Mouse (Mus musculus): ENCODE measurements around the gene Git2.

Git2 gene

DNA sequence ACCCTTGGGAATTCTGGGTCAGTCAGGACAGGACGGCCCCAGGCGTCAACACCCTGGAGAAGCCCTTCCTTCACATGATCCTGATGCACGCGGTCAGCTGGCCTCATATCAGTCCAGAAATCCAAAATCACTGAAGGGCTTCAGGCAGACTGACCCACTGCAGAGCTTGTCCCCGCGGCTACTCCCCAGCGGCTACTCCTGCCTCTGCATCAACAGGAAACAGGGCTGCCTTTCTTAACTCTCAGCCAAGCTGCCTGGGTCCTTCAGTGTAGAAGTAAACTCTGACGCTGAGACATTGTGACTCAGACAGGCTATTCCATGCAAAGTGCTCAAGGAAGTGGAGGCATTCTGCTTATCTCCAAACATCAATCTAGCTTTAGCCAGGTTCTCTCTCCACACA is 13.3 kb downstream of the Git2 start:
- DNase-seq, result no peak

DNA sequence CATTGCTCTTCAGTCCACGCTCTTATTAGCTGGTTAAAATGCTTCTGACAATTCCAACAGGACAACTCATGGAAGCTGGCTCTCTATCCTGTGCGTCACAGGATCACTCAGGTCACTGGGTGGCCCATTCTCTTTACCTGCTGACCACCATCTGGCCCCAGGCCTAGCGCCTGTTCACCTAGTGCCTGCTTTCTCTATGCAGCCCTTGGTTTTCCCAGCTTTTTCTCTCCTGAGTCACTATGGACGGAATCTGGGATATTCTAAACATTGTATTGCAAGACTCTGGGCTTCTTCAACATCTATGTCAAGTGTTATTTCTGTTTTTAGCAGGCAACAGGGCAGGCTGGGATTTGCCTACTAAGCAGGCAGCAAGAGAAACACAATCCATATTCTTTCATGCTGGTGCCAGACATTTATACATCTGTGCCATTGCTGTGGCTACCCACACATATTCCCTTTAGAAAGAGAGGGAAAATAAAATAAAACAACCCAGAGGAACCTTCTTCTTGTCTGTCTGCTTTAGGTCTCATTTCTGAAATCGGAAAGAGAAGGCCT is 15.7 kb downstream of the Git2 start:
- DNase-seq, result no peak

DNA sequence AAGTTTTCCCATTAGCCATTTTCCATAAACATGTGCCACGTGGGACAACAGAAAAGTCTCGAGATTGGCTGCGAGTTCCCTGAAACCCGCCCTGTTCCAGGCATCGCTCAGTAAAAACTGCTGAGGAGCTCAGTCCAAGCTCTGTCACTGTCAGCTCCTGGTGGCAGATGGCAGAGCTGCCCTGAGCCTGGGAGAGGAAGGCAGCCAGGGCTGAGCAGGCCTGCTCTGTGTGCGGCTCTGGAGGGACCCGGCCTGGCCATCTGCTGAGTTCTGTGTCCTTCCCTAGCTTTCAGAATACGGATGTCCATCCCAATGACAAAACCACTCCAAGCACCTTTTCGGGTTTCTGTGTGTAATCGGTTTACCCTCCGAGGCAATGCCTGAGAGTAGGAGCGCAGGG is 21.9 kb downstream of the Git2 start:
- peak; percentile 93 for DNase-seq

DNA sequence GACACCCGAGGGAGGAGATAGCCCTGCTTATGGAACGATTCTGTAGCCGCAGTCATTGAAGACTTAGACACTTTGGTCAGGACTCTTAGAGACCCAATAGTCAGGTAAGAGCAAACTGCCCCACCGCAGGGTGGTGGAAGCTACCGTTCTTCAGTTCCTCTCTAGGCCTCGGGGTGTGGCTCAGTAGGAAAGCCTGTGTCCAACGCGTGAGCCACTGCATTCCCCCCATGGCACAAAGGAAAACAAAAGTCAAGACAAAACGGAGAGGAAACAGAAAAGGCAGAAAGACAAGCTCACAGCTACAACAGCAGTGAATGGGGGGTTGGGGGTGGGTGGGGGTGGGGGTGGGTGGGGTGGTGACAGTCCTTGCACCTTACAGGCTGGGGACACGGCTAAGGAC is 22.9 kb downstream of the Git2 start:
- no peak for DNase-seq

DNA sequence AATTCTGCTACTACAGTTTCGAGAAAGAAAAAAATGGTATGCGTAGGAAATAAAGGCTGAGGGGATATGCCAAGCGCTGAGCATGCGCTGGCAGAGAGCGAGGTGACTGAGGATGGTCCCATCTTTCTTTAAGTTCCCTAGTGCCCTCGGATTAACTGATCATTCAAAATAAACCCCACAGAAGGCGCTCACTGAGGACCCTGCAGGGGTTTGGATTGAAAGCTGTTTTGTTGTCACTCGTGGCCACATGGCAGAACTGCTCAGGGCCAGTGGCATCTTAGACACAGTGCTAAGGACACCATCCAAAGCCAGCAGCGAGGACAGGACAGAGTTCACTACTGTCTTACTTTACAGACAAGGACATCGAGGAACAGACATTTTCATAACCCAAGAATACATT is 25.0 kb downstream of the Git2 start:
- no peak for DNase-seq

DNA sequence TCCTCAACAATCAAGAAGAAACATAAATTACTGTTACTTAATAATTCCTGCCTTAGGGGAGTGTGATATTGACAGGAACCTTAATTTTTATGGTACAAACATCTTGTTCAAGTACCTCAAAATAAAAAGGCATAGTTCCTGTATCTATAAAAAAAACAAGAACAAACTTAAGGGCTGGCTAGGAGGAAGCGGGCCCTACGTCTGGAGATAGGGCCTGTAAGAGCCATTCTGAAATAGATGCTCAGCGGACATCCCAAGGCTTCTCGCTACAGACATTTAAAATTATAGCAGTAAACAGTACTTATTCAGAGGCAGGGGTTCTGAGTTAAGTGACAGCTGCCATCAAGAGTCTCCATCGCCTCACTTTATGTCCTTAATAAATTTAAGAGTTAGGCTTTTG is 27.8 kb downstream of the Git2 start:
- no peak for DNase-seq

DNA sequence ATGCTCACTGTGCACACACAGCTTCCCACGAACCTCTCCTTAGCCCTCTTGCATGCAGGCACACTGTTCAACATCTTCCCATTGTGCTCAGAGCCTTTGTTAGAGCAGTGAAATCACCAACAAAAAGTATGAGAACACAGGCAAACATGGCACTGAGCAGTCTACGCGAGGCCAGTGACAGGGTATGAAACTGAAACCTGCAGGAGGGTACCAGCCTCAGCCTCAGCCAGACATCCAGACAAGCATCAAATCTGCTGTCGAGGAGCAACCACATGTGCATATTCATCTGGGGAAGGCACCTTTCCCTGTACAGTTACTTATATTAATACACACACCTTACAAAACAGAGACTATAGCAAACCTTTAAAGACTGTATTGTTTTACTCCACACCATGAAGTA is 28.4 kb downstream of the Git2 start:
- no peak for DNase-seq

DNA sequence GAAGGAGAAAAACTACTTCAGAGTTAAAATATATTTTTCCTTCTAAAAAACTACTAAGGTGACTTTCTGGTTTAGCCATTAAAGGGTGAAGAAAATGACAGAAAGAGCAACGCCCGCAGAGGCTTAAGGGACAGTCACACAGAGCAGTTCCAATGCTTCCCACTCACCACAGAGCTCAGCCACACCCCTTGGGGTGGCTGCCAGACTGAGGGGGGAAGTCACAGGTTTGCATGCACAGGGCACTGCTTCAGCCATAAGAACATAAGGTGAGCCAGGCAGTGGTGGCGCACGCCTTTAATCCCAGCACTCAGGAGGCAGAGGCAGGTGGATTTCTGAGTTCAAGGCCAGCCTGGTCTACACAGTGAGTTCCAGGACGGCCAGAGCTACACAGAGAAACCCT is 29.7 kb downstream of the Git2 start:
- no peak for DNase-seq

DNA sequence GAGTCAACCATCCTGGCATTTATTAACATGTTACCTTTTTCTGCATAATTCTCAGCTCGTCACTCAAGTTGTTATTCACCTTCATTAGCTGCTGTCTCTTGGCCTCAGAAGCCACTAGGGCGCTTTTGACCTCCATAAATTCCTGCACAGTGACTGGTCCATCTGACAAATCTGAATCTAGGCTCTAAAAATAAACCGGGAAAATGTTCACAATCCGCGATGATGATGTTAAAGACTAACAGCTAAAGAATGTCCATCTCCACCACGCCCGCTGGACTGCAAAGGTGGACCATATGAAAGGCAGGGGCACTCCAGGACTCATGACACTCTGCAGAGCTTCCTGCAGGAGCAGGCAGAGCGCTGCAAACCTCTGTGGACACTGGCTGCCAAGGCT is 31.6 kb downstream of the Git2 start:
- DNase-seq, result no peak

DNA sequence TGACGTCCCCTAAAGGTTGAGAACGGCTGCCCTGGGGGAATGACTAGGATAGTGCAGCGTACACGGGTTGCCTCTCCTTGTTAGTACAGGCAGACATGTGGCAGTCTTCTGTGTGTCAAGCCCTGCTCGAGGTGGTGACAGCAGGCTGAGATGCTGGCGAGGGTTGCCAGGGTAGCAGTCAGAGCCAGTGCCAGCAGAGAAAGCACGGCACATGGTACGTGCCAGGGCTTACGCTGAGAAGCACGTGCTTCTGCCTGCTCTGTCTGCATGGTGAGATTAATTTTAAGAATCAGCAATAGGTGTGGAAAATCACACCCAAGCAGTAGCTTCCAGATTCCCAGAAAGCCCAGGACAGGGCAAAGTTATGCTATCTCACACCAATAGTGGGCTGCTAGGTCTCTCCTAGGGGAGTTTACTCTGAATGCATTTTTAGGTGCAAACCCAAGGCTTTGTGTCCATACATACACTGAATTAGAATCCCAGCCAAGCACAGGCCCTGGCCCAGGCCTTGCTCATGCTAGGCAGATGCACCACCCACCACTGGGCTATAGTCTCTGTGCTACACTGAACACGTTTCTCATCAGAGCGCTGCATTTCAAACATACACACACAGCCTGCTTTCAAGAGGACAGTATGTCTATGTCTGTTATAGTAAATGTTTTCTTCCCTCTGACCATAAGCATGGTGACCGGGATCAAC is 32.2 kb downstream of the Git2 start:
- peak; percentile 66 for DNase-seq

DNA sequence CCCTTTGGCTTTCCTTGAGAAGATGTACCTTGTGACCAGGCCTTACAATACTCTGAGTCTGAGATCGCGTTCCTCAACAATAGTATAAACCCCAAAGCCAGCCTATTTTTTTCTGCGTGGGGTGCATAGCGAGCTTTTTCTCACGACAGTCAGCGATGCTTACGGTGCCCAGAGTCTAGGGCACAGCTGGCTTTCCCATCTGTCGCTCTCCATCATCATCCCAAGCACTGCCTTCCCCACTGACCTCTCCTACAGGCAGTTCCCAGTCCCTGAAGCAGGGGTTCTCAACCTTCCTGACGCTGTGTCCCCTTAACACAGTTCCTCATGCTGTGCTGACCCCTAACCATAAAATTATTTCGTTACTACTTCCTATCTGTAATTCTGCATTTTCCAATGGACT is 32.7 kb downstream of the Git2 start:
- DNase-seq, result no peak

DNA sequence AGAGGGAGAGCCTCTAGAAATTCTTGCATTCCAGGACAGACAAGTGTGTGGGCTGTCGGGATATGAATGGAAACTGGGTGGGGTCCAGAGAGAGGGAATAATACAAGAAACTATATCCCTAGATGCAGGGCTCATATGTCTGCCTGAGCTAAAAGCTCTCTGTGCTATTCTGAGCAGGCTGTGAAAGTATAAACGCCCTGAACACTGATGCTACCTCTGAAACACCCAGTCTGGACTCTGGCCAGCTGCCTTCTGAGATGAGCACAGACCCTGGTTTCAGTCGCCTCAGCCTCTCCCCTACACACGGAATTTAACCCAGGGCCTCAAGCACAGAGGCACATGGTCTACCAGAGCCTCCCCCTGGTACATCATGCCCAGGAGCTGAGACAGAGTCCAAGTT is 34.7 kb downstream of the Git2 start:
- DNase-seq, result no peak

DNA sequence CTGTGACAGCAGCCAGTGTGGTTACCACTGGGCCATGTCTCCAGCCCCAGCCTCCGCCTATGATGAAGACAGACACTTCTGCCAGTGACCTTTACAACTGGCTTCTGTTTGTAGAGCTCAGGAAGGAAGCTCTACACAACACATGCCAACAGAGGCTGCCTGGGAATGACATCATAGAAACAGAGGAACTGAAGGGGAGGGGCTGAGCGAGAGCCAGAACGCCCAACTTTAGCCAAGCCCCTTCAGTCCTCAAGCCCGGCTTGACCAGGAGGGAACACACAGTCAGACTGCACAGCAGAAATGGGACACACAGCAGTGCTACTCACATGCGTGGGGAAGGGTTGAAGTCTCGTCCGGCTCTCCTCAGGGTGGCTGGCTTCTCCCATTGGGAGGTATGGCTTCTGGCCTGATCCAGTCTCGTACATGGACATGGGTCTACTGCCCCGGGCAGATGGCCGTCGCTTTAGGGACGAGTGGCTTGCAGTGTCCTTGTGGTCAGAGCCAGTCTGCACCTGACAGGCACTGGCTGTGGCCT is 36.5 kb downstream of the Git2 start:
- no peak for DNase-seq

DNA sequence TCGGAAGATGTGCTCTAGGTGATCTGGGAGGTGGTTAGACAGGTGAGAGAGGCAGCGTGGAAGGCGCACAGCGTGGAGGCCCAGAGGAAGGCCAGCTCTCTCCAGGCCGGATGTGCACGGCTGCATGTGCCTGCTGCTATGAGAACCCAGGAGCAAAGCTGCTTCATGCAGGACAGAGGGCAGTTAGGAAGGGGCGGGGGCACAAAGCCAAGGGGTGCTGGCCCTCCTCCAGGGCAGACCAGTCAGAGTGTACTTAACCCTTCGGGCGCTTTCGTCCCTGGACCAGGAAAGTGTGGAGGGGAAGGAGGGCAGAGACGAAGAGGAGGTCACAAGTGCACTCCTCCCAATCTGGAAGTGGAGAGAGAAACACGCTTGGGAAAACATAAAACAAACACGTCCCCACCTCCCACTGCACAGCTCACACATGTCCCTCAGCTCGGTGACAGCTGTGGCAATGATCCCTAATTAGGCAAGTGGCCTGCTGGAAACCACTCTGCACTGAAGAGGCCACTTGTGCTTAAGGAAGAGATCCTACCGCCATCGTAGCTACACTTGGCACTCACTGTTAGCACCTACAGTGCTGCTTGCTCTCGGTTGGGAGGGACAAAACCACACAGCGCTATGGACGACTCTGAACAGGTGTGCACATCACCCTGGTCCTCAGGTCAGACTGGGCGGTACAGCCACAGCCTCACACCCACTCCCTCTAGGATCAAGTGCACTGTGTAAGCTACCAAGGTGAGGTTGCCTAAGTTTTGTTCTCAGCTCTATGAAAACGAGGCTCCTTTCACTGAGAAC is 38.0 kb downstream of the Git2 start:
- no peak for DNase-seq

DNA sequence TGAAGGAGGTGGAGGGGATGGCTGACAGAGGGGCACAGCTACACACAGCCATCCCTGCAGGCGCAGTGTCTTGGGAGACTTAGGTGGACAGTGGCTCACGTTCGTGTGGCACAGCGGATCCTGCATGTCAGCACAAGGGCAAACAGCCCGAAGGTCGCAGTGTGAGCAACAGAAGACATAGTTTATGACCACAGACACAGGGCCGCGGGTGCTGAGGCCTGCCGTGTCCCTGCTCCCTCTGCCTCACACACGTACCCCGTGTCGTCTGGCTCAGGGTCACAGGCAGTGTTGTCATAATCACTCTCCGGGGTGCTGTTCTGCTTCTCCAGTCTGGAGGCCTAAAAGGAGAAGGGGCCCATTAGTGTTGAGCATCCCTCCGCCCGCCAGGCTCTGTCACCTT is 41.7 kb downstream of the Git2 start:
- DNase-seq, result no peak

DNA sequence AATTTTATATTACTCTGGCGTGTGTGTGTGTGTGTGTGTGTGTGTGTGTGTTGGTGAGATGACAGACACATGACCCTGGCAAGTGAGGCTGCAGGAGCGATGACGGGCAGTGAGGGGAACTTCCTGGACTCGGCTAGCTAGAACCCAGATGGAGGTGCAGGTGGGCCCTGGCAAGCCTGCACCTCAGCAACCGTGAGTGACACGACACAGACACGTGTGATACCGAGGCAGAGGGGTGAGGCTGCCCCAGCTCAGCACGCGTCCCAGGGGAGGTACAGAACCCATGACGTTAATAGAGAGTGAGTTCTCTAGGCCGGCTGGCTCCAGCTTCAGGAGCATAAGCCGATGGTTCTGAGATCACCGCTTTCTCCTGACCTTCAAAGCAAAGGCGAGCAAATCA is 43.3 kb downstream of the Git2 start:
- no peak for DNase-seq

DNA sequence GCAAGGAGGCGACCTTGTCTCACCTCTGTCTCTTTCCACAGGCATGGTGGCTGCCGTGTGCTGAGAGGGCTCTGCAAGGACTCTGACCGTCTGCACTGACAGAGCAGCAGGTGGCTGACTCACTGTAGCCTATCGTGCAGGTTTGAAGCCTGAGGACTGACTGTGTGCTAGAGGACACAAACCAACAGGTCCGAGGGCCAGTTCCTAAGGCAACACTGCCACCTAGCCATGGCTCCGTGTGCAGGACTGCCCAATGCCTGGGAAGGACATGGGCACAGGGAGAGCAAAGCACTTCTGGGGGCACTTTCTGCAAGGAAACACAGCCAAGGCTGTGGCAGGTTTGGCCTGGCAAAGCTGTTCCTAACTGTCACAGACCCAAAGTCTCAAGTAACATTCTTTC is 43.8 kb downstream of the Git2 start:
- DNase-seq, result no peak

DNA sequence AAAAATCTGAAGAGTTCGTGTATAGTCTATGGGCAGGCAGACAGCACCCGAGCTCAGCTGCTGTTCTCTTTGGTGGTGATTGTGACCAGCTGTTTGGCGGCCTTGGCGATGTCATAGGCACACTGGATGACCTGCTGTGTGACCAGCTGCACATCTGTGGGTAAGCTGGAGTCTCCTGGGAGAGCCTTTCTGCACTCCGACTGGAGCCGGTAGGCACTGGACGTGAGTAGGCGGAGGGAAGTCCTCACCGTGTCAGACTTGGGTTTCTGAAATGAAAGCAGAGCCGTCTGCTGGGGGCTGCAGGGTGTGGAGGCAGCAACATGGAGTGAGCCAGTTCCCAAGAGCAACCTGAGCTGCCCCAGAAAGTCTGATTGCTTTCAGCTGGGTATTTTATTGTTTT is 45.2 kb downstream of the Git2 start:
- DNase-seq, result no peak

DNA sequence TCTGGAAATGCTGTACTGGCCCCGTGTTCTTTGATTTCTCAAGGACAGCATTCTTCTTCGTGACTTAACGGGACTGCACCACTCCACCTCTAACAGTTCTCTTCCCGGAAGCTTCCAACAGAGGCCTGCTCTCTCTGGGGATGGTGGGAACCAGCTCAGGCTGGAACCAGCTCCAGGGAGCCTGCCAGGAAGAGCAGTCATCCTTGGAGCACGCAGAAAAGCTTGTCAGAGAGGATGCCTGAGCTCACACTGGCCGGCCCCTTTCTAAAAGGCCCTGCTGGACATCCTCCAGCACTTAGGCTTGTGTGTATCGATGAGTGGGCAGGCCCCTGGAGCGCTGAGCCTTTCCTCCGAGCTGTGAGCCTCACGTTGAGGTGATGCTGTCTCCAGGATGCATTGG is 47.2 kb downstream of the Git2 start:
- no peak for DNase-seq

DNA sequence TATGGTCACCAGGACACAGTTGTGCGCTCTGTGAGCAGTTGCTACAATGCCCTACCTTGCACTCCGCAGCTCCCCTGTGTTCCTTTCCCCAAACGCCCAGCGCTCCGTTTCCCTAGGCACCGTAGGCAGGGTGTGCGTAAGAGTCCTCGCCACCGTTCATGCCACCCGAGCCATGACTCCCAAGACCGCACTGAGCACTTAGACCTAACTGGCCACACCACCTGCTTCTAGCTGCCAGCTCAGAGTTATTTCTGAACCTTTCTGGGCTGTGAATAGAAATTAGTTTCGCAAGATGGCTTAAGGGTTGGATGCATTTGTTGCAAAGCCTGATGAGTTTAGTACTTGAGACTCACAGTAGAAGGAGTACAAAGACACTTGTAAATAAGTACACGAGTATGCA is 52.5 kb downstream of the Git2 start:
- no peak for DNase-seq

DNA sequence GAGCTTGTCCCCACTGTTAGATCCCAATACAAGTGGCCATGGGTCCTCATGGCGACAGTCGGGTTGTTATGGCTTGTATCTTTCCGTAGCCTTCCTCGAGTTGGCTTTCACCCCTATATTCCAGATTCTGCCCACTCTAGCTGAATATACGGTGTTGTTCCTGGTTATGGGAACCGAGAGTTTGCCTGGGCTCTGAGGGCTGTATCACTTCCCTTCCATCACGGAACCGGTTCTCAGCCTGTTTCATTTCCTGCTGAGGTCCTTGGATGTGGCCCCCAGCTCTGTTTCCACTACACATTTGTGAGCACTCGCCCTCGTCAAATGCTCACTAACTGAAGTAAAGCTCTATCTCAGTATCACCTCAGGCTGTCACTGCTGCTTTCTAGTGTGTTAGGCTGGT is 53.3 kb downstream of the Git2 start:
- DNase-seq, result no peak

DNA sequence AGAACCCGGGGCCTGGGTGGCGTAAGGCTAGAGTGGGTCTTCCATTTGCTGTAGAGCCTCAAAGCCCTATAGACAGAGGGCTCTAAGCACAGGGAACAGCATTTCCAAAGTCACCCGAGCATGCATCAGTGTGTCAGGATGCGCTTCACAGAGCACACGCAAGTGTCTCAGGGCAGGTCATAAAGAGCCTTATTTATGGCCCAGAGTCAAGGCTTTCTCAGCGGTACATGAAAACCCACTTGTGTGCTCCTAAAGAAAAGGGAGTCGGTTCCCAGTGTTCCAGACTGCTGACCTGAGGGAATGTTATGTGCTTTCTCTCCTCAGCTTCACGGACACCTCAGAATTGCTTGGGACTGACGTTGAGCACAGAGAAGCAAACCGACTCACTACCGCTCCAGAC is 54.5 kb downstream of the Git2 start:
- DNase-seq, result no peak

DNA sequence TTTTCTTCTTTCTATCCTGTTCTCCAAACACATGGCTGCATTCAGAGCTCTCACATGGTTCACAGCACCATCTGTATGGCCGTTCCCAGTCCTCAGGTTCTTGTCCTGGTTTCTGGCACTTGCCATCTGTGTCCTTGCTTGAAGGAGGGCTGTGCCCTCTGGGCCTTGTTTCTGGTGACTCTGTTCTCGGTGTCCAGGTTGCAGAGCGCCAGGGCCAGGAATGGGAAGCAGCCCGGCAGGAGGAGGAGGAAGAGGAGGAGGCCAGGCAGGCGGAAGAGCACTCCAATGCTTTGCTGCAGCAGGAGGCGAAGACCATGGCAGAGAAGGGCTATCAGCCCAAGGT is 55.4 kb downstream of the Git2 start:
- DNase-seq, result no peak
